Mouse (Mus musculus) heart, postnatal 0 days (tissue): ENCODE measurements around the gene Sprtn. TPM values are rescaled to one million over a fixed set of nuclear protein-coding genes. Genes with fewer than 3 reads are reported as not detected.
A peak's percentile ranks its signal among the peaks of the same experiment; 100 is the strongest.

ENCODE experiments used
- ATAC-seq: fragments of 200-750 bp; cut with Nextera tagmentation; 2 replicates; pipeline ENCODE4 v1.8.0; 2017; ENCODE audit warnings: low read depth, moderate number of reproducible peaks, moderate library complexity; ENCODE audit not compliant: insufficient read depth
- DNase-seq: peaks from one replicate; pipeline ENCODE4 v3.0.0-alpha.2; 2016; ENCODE audit warnings: low spot score
- H3K27ac ChIP-seq: fragments of 300-500 bp; sonication (generic); 2 replicates; pipeline ENCODE4 v1.5.1; 2014; ENCODE audit warnings: low read depth, mild to moderate bottlenecking
- H3K27me3 ChIP-seq: fragments of 300-500 bp; sonication (generic); 2 replicates; pipeline ENCODE4 v1.6.1; 2014; ENCODE audit warnings: low read length, mixed read lengths; ENCODE audit not compliant: control insufficient read depth, insufficient read depth
- H3K36me3 ChIP-seq: fragments of 300-500 bp; sonication (generic); replicated peaks from 2 replicates; pipeline ENCODE4 v1.6.1; 2014; ENCODE audit warnings: low read length, mixed read lengths; ENCODE audit not compliant: control insufficient read depth, insufficient read depth
- H3K4me1 ChIP-seq: fragments of 300-500 bp; sonication (generic); 2 replicates; pipeline ENCODE4 v1.6.1; 2014; ENCODE audit warnings: antibody characterized with exemption; ENCODE audit not compliant: control insufficient read depth, insufficient read depth
- H3K4me2 ChIP-seq: fragments of 300-500 bp; sonication (generic); 2 replicates; pipeline ENCODE4 v1.6.1; 2014; ENCODE audit warnings: low read depth, mild to moderate bottlenecking, low read length, moderate library complexity
- H3K4me3 ChIP-seq: fragments of 300-500 bp; sonication (generic); 2 replicates; pipeline ENCODE4 v1.5.1; 2014; ENCODE audit warnings: low read depth, low read length
- H3K9ac ChIP-seq: fragments of 300-500 bp; sonication (generic); replicated peaks from 2 replicates; pipeline ENCODE4 v1.6.1; 2014; ENCODE audit warnings: low read depth, low read length, mixed read lengths
- H3K9me3 ChIP-seq: fragments of 300-500 bp; sonication (generic); replicated peaks from 2 replicates; pipeline ENCODE4 v1.6.1; 2016; ENCODE audit warnings: low read length; ENCODE audit not compliant: control insufficient read depth
- CTCF ChIP-seq: IDR thresholded peaks from 2 replicates; pipeline ENCODE4 v1.5.1; 2016; ENCODE audit warnings: antibody characterized with exemption, control low read depth, low read depth
- EP300 ChIP-seq: IDR thresholded peaks from 2 replicates; pipeline ENCODE4 v1.6.1; 2016; ENCODE audit warnings: antibody characterized with exemption, low read depth
- WGBS: fragments of 180-500 bp; shearing (Covaris S2); extraction: QIAGEN DNeasy Blood & Tissue Kit; methylation state at CpG from one replicate; pipeline ENCODE4 v1.1.7; 2014; 5-methylcytosine and 5-hydroxymethylcytosine counted together
- polyA plus RNA-seq: library from polyadenylated mRNA; unstranded; fragments of >200 nt; fragmentation: Nextera tagmentation; extraction: Ambion mirVana; gene quantifications from 2 replicates; pipeline ENCODE4 v1.2.1, GENCODE M21; 2015
- total RNA-seq: library from RNA; depleted of rRNA; stranded (reverse); fragments of >200 nt; gene quantifications from 2 replicates; pipeline ENCODE4 v1.2.3, GENCODE M21; 2014; ENCODE audit warnings: low replicate concordance; rRNA removed

Sprtn gene
- total RNA-seq (9.6 and 14.5 TPM in 2 replicates), polyA plus RNA-seq (5.1 and 6.7 TPM in 2 replicates)

GRCm38 (mm10) chr8:124897386-124898250 lies at the start of gene Sprtn, which contains the start of gene Exoc8:
Gene Sprtn, plus strand, starts transcription at chr8:124897886.
Gene Exoc8, minus strand, starts transcription at chr8:124897705.
- under 1% methylated on average over 93 of the region's 114 CpGs for WGBS
- peak within 1 kb of the TSS; percentile 82 for H3K4me3 ChIP-seq

GRCm38 (mm10) chr8:124853511-124853910 lies 44.2 kb upstream of the Sprtn start:
- no peak overlapping the region for H3K27ac ChIP-seq
- WGBS: 98% methylated on average over 1 of the region's 1 CpGs
- H3K4me2 ChIP-seq: no peak overlapping the region
- H3K4me3 ChIP-seq: no peak overlapping the region
- no peaks in the 10 kb centered on the region for H3K4me1 ChIP-seq
- H3K9me3 ChIP-seq: peaks cover 26% of the 10 kb centered on the region
- ATAC-seq (no peak), DNase-seq (no peak)
- no peaks in the 10 kb centered on the region for H3K27me3 ChIP-seq
- TF ChIP-seq EP300: no peak
- no peak for TF ChIP-seq CTCF
- H3K36me3 ChIP-seq: peaks cover 59% of the 10 kb centered on the region
- H3K9ac ChIP-seq: no peak overlapping the region

More at GRCm38 (mm10) chr8:124897386-124898250, at the start of gene Sprtn, which contains the start of gene Exoc8:
- Histone ChIP-seq H3K27ac (peak within 1 kb of the TSS; percentile 84), H3K4me1 (peaks cover 13% of the 10 kb centered on the region), H3K36me3 (peaks cover 48% of the 10 kb centered on the region), H3K4me2 (peak within 1 kb of the TSS; percentile 96), H3K9me3 (no peaks in the 10 kb centered on the region), H3K27me3 (no peaks in the 10 kb centered on the region), H3K9ac (peak within 1 kb of the TSS; percentile 79)
- DNase-seq (peak; percentile 94), ATAC-seq (peak; percentile 89)
- TF ChIP-seq CTCF (0 out of 2 replicates have a peak, but pooled peaks have one; percentile 0), EP300 (no peak)

GRCm38 (mm10) chr8:124859466-124859865 lies 38.2 kb upstream of the Sprtn start:
- no peak overlapping the region for H3K9ac ChIP-seq
- H3K27ac ChIP-seq: peak overlapping the region; percentile 91
- H3K36me3 ChIP-seq: peaks cover 54% of the 10 kb centered on the region

GRCm38 (mm10) chr8:124860188-124860587 lies 37.5 kb upstream of the Sprtn start:
- H3K4me1 ChIP-seq: peaks cover 24% of the 10 kb centered on the region
- H3K4me3 ChIP-seq: no peak overlapping the region
- peak overlapping the region; percentile 91 for H3K27ac ChIP-seq
- no peak overlapping the region for H3K9ac ChIP-seq
- 31% methylated on average over 3 of the region's 3 CpGs for WGBS
- H3K36me3 ChIP-seq: peaks cover 47% of the 10 kb centered on the region
- ATAC-seq (peak; percentile 76), DNase-seq (peak; percentile 91)
- no peak overlapping the region for H3K4me2 ChIP-seq
- TF ChIP-seq CTCF: no peak
- 0 out of 2 replicates have a peak, but pooled peaks have one; percentile 69 for TF ChIP-seq EP300
- peaks cover 6% of the 10 kb centered on the region for H3K9me3 ChIP-seq
- H3K27me3 ChIP-seq: no peaks in the 10 kb centered on the region

More at GRCm38 (mm10) chr8:124859466-124859865, 38.2 kb upstream of the Sprtn start:
- H3K27me3 ChIP-seq: no peaks in the 10 kb centered on the region
- peaks cover 24% of the 10 kb centered on the region for H3K4me1 ChIP-seq
- no peak overlapping the region for H3K4me2 ChIP-seq
- peaks cover 12% of the 10 kb centered on the region for H3K9me3 ChIP-seq
- no peak for ATAC-seq
- DNase-seq: peak; percentile 20
- TF ChIP-seq CTCF: peak; percentile 51
- no peak for TF ChIP-seq EP300
- H3K4me3 ChIP-seq: no peak overlapping the region

GRCm38 (mm10) chr8:124862321-124863162 lies 35.1 kb upstream of the Sprtn start, which contains the start of the genes Gnpat and 2810004N23Rik:
Gene Gnpat, plus strand, starts transcription at chr8:124863033.
Gene 2810004N23Rik, minus strand, starts transcription at chr8:124863120.
- Histone ChIP-seq H3K4me2 (peak within 1 kb of the TSS; percentile 77), H3K4me3 (peak within 1 kb of the TSS; percentile 98), H3K9ac (peak within 1 kb of the TSS; percentile 98), H3K9me3 (no peaks in the 10 kb centered on the region), H3K4me1 (peaks cover 44% of the 10 kb centered on the region), H3K27ac (peak within 1 kb of the TSS; percentile 98), H3K27me3 (no peaks in the 10 kb centered on the region), H3K36me3 (peaks cover 23% of the 10 kb centered on the region)
- 1% methylated on average over 54 of the region's 55 CpGs for WGBS
- DNase-seq (peak; percentile 89), ATAC-seq (peak; percentile 92)
- TF ChIP-seq CTCF (no peak), EP300 (no peak)
